Mouse (Mus musculus) lung, embryonic 15.5 days (tissue): Measurements from ENCODE around the gene Saysd1. TPM values are rescaled to one million over a fixed set of nuclear protein-coding genes. Genes with fewer than 3 reads are reported as not detected.
A peak's percentile ranks its signal among the peaks of the same experiment; 100 is the strongest.

ENCODE experiments used
- ATAC-seq: fragments of 200-750 bp; cut with Nextera tagmentation; 2 replicates; pipeline ENCODE4 v1.8.0; 2017; ENCODE audit warnings: moderate number of reproducible peaks, borderline replicate concordance; ENCODE audit not compliant: low FRiP score, low TSS enrichment; ENCODE audit errors: extremely low read depth
- H3K27ac ChIP-seq: fragments of 300-500 bp; sonication (generic); 2 replicates; pipeline ENCODE4 v1.5.1; 2015; ENCODE audit warnings: moderate library complexity, mild to moderate bottlenecking, inconsistent platforms
- H3K27me3 ChIP-seq: fragments of 300-500 bp; sonication (generic); 2 replicates; pipeline ENCODE4 v1.6.1; 2015; ENCODE audit warnings: inconsistent platforms
- H3K36me3 ChIP-seq: fragments of 300-500 bp; sonication (generic); 2 replicates; pipeline ENCODE4 v1.6.1; 2015; ENCODE audit warnings: inconsistent platforms
- H3K4me1 ChIP-seq: fragments of 300-500 bp; sonication (generic); 2 replicates; pipeline ENCODE4 v1.6.1; 2015; ENCODE audit warnings: inconsistent platforms
- H3K4me2 ChIP-seq: fragments of 300-500 bp; sonication (generic); 2 replicates; pipeline ENCODE4 v1.6.1; 2015; ENCODE audit warnings: inconsistent platforms, mild to moderate bottlenecking, moderate library complexity
- H3K4me3 ChIP-seq: fragments of 300-500 bp; sonication (generic); 2 replicates; pipeline ENCODE4 v1.5.1; 2015; ENCODE audit warnings: mild to moderate bottlenecking, inconsistent platforms
- H3K9ac ChIP-seq: fragments of 300-500 bp; sonication (generic); 2 replicates; pipeline ENCODE4 v1.6.1; 2015; ENCODE audit warnings: inconsistent platforms
- H3K9me3 ChIP-seq: fragments of 300-500 bp; sonication (generic); 2 replicates; pipeline ENCODE4 v1.6.1; 2016; ENCODE audit warnings: inconsistent platforms
- WGBS: fragments of 180-500 bp; shearing (Covaris S2); methylation state at CpG from one replicate; pipeline ENCODE4 v1.1.7; 2015; 5-methylcytosine and 5-hydroxymethylcytosine counted together
- polyA plus RNA-seq: library from polyadenylated mRNA; unstranded; fragments of >200 nt; fragmentation: Nextera tagmentation; extraction: Ambion mirVana; gene quantifications from 2 replicates; pipeline ENCODE4 v1.2.1, GENCODE M21; 2015

Saysd1 gene
- polyA plus RNA-seq, result 12.0 and 13.1 TPM in 2 replicates

- WGBS, result 76% methylated on average over 16 of the region's 16 CpGs
- peaks cover 12% of the 10 kb centered on the region; the same call in 1 of the 2 replicates for H3K36me3 ChIP-seq
- no peak within 1 kb of the TSS for H3K4me2 ChIP-seq
- no peaks in the 10 kb centered on the region for H3K9me3 ChIP-seq
- no peaks in the 10 kb centered on the region for H3K4me1 ChIP-seq
- H3K27ac ChIP-seq, result no peak within 1 kb of the TSS
- ATAC-seq, result no peak
- no peak within 1 kb of the TSS for H3K4me3 ChIP-seq
- H3K27me3 ChIP-seq, result no peaks in the 10 kb centered on the region
- no peak within 1 kb of the TSS for H3K9ac ChIP-seq
Measured at GRCm38 (mm10) chr14:20138484-20139355, at the start of gene Saysd1. Gene Saysd1, minus strand, starts transcription at chr14:20138534.

GRCm38 (mm10) chr14:20185426-20185825 lies 47.1 kb upstream of the Saysd1 start:
- Histone ChIP-seq H3K9ac (no peak overlapping the region), H3K36me3 (no peaks in the 10 kb centered on the region), H3K4me3 (no peak overlapping the region), H3K27me3 (no peaks in the 10 kb centered on the region), H3K4me1 (peaks cover 9% of the 10 kb centered on the region), H3K9me3 (no peaks in the 10 kb centered on the region), H3K27ac (no peak overlapping the region), H3K4me2 (no peak overlapping the region)
- no peak for ATAC-seq
- WGBS, result 48% methylated on average over 9 of the region's 9 CpGs

GRCm38 (mm10) chr14:20183701-20184100 lies 45.4 kb upstream of the Saysd1 start:
- Histone ChIP-seq H3K9ac (no peak overlapping the region), H3K27me3 (no peaks in the 10 kb centered on the region), H3K27ac (no peak overlapping the region), H3K9me3 (no peaks in the 10 kb centered on the region), H3K4me2 (no peak overlapping the region), H3K4me1 (peaks cover 26% of the 10 kb centered on the region), H3K4me3 (no peak overlapping the region), H3K36me3 (no peaks in the 10 kb centered on the region)
- ATAC-seq, result no peak
- WGBS, result 65% methylated on average over 5 of the region's 5 CpGs

- Histone ChIP-seq H3K9ac (no peak overlapping the region), H3K36me3 (no peaks in the 10 kb centered on the region), H3K27ac (no peak overlapping the region), H3K27me3 (no peaks in the 10 kb centered on the region), H3K4me3 (no peak overlapping the region), H3K4me1 (peaks cover 37% of the 10 kb centered on the region), H3K4me2 (no peak overlapping the region), H3K9me3 (no peaks in the 10 kb centered on the region)
- 54% methylated on average over 7 of the region's 7 CpGs for WGBS
- ATAC-seq, result no peak
Measured at GRCm38 (mm10) chr14:20182596-20182995, 44.3 kb upstream of the Saysd1 start.

- Histone ChIP-seq H3K9ac (peak within 1 kb of the TSS; percentile 57), H3K36me3 (no peaks in the 10 kb centered on the region), H3K27ac (peak within 1 kb of the TSS; percentile 79), H3K4me2 (peak within 1 kb of the TSS; percentile 90), H3K4me1 (peaks cover 42% of the 10 kb centered on the region), H3K27me3 (no peaks in the 10 kb centered on the region), H3K4me3 (peak within 1 kb of the TSS; percentile 66), H3K9me3 (no peaks in the 10 kb centered on the region)
- WGBS, result under 1% methylated on average over 36 of the region's 36 CpGs
- ATAC-seq, result peak; percentile 88
Measured at GRCm38 (mm10) chr14:20181466-20181921, 43.2 kb upstream of the Saysd1 start, which contains the start of gene Kcnk5. Gene Kcnk5, minus strand, starts transcription at chr14:20181809.

GRCm38 (mm10) chr14:20180751-20181162 lies 42.4 kb upstream of the Saysd1 start:
- Histone ChIP-seq H3K4me2 (peak overlapping the region; percentile 90), H3K27ac (no peak overlapping the region), H3K9ac (peak overlapping the region; percentile 57), H3K27me3 (no peaks in the 10 kb centered on the region), H3K4me3 (peak overlapping the region; percentile 66), H3K36me3 (no peaks in the 10 kb centered on the region), H3K4me1 (peaks cover 42% of the 10 kb centered on the region), H3K9me3 (no peaks in the 10 kb centered on the region)
- peak; percentile 23; the same call in 1 of the 2 replicates for ATAC-seq
- WGBS, result 0% methylated on average over 24 of the region's 24 CpGs

- H3K4me3 ChIP-seq, result peak overlapping the region; percentile 66
- WGBS, result 3% methylated on average over 6 of the region's 6 CpGs
- peak overlapping the region; percentile 90 for H3K4me2 ChIP-seq
- H3K9ac ChIP-seq, result peak overlapping the region; percentile 57
- peaks cover 45% of the 10 kb centered on the region for H3K4me1 ChIP-seq
- no peaks in the 10 kb centered on the region for H3K9me3 ChIP-seq
- ATAC-seq, result no peak
- H3K27me3 ChIP-seq, result no peaks in the 10 kb centered on the region
- no peaks in the 10 kb centered on the region for H3K36me3 ChIP-seq
- no peak overlapping the region for H3K27ac ChIP-seq
Measured at GRCm38 (mm10) chr14:20180304-20180703, 42.0 kb upstream of the Saysd1 start.

- Histone ChIP-seq H3K36me3 (no peaks in the 10 kb centered on the region), H3K27me3 (no peaks in the 10 kb centered on the region), H3K9me3 (no peaks in the 10 kb centered on the region), H3K4me1 (peaks cover 47% of the 10 kb centered on the region), H3K9ac (peak overlapping the region; percentile 57; the same call in 1 of the 2 replicates), H3K27ac (no peak overlapping the region), H3K4me3 (peak overlapping the region; percentile 66), H3K4me2 (peak overlapping the region; percentile 90)
- WGBS, result 39% methylated on average over 5 of the region's 5 CpGs
- ATAC-seq, result no peak
Measured at GRCm38 (mm10) chr14:20179731-20180280, 41.5 kb upstream of the Saysd1 start.

GRCm38 (mm10) chr14:20179080-20179479 lies 40.7 kb upstream of the Saysd1 start:
- Histone ChIP-seq H3K27ac (no peak overlapping the region), H3K27me3 (no peaks in the 10 kb centered on the region), H3K36me3 (no peaks in the 10 kb centered on the region), H3K9ac (no peak overlapping the region), H3K4me3 (peak overlapping the region; percentile 66), H3K9me3 (no peaks in the 10 kb centered on the region), H3K4me1 (peaks cover 53% of the 10 kb centered on the region), H3K4me2 (peak overlapping the region; percentile 90)
- ATAC-seq, result no peak
- 47% methylated on average over 3 of the region's 3 CpGs for WGBS

GRCm38 (mm10) chr14:20178593-20178992 lies 40.3 kb upstream of the Saysd1 start:
- Histone ChIP-seq H3K9me3 (no peaks in the 10 kb centered on the region), H3K4me3 (peak overlapping the region; percentile 66; the same call in 1 of the 2 replicates), H3K36me3 (no peaks in the 10 kb centered on the region), H3K27me3 (no peaks in the 10 kb centered on the region), H3K4me1 (peaks cover 57% of the 10 kb centered on the region), H3K9ac (no peak overlapping the region), H3K4me2 (peak overlapping the region; percentile 90), H3K27ac (no peak overlapping the region)
- WGBS, result 14% methylated on average over 4 of the region's 4 CpGs
- ATAC-seq, result no peak

GRCm38 (mm10) chr14:20177494-20178123 lies 39.3 kb upstream of the Saysd1 start:
- Histone ChIP-seq H3K9me3 (no peaks in the 10 kb centered on the region), H3K4me3 (no peak overlapping the region), H3K4me1 (peaks cover 67% of the 10 kb centered on the region), H3K27me3 (no peaks in the 10 kb centered on the region), H3K36me3 (no peaks in the 10 kb centered on the region), H3K27ac (no peak overlapping the region; the same call in 1 of the 2 replicates), H3K4me2 (peak overlapping the region; percentile 90), H3K9ac (no peak overlapping the region)
- ATAC-seq, result no peak
- 56% methylated on average over 9 of the region's 9 CpGs for WGBS
